Mouse (Mus musculus) stomach, embryonic 16.5 days (tissue): ENCODE measurements around the gene Xylt1. TPM values are rescaled to one million over a fixed set of nuclear protein-coding genes. Genes with fewer than 3 reads are reported as not detected.

Source experiments
- ATAC-seq: fragments of 200-750 bp; cut with Nextera tagmentation; 2 replicates; pipeline ENCODE4 v1.8.0; 2017; ENCODE audit warnings: moderate number of reproducible peaks, moderate TSS enrichment; ENCODE audit not compliant: insufficient read depth, low FRiP score
- H3K27ac ChIP-seq: fragments of 300-500 bp; sonication (generic); 2 replicates; pipeline ENCODE4 v1.5.1; 2014; ENCODE audit warnings: low read length
- H3K27me3 ChIP-seq: fragments of 300-500 bp; sonication (generic); 2 replicates; pipeline ENCODE4 v1.6.1; 2014; ENCODE audit warnings: low read length, control low read depth, mixed read lengths; ENCODE audit not compliant: control insufficient read depth, insufficient read depth
- H3K36me3 ChIP-seq: fragments of 300-500 bp; sonication (generic); 2 replicates; pipeline ENCODE4 v1.6.1; 2014; ENCODE audit warnings: low read length; ENCODE audit not compliant: control insufficient read depth, insufficient read depth
- H3K4me1 ChIP-seq: fragments of 300-500 bp; sonication (generic); 2 replicates; pipeline ENCODE4 v1.6.1; 2014; ENCODE audit warnings: low read length, control low read depth, mixed read lengths; ENCODE audit not compliant: control insufficient read depth, insufficient read depth
- H3K4me2 ChIP-seq: fragments of 300-500 bp; sonication (generic); 2 replicates; pipeline ENCODE4 v1.6.1; 2014; ENCODE audit warnings: low read depth, low read length, mixed read lengths
- H3K4me3 ChIP-seq: fragments of 300-500 bp; sonication (generic); replicated peaks from 2 replicates; pipeline ENCODE4 v1.5.1; 2014; ENCODE audit warnings: mild to moderate bottlenecking, low read length
- H3K9ac ChIP-seq: fragments of 300-500 bp; sonication (generic); 2 replicates; pipeline ENCODE4 v1.6.1; 2014; ENCODE audit warnings: low read length
- H3K9me3 ChIP-seq: fragments of 300-500 bp; sonication (generic); replicated peaks from 2 replicates; pipeline ENCODE4 v1.6.1; 2016; ENCODE audit warnings: low read length, control low read depth; ENCODE audit not compliant: control insufficient read depth
- WGBS: fragments of 180-500 bp; shearing (Covaris S2); extraction: QIAGEN DNeasy Blood & Tissue Kit; methylation state at CpG from one replicate; pipeline ENCODE4 v1.1.7; 2014; 5-methylcytosine and 5-hydroxymethylcytosine counted together
- polyA plus RNA-seq: library from polyadenylated mRNA; unstranded; fragments of >200 nt; fragmentation: Nextera tagmentation; extraction: Ambion mirVana; gene quantifications from 2 replicates; pipeline ENCODE4 v1.2.1, GENCODE M21; 2015

Xylt1 gene
- polyA plus RNA-seq, 1 experiment from 2014 or later, result 0.79 TPM

GRCm38 (mm10) chr7:117621566-117621965, 240.8 kb downstream of the Xylt1 start:
- Histone ChIP-seq H3K9me3 (no peaks in the 10 kb centered on the region), H3K9ac (no peak overlapping the region), H3K27ac (no peak overlapping the region), H3K4me3 (no peak overlapping the region), H3K4me1 (no peaks in the 10 kb centered on the region), H3K4me2 (no peak overlapping the region), H3K27me3 (no peaks in the 10 kb centered on the region), H3K36me3 (no peaks in the 10 kb centered on the region)
- WGBS, result 74% methylated on average over 4 of the region's 4 CpGs
- ATAC-seq, result no peak

- no peak overlapping the region for H3K4me3 ChIP-seq
- H3K9me3 ChIP-seq, result no peaks in the 10 kb centered on the region
- H3K27ac ChIP-seq, result no peak overlapping the region
- WGBS, result 73% methylated on average over 2 of the region's 2 CpGs
- H3K27me3 ChIP-seq, result no peaks in the 10 kb centered on the region
- no peak overlapping the region for H3K4me2 ChIP-seq
- ATAC-seq, result no peak; the same call in 1 of the 2 replicates
- H3K4me1 ChIP-seq, result no peaks in the 10 kb centered on the region
- no peak overlapping the region for H3K9ac ChIP-seq
- H3K36me3 ChIP-seq, result no peaks in the 10 kb centered on the region
These were observed 242.0 kb downstream of the Xylt1 start for GRCm38 (mm10) chr7:117622769-117623168.

- Histone ChIP-seq H3K9ac (no peak overlapping the region), H3K9me3 (no peaks in the 10 kb centered on the region), H3K27ac (no peak overlapping the region), H3K27me3 (no peaks in the 10 kb centered on the region), H3K4me2 (no peak overlapping the region), H3K36me3 (no peaks in the 10 kb centered on the region), H3K4me3 (no peak overlapping the region), H3K4me1 (no peaks in the 10 kb centered on the region)
- ATAC-seq, result no peak
- 66% methylated on average over 3 of the region's 3 CpGs for WGBS
These were observed 248.0 kb downstream of the Xylt1 start for GRCm38 (mm10) chr7:117628791-117629190.

- Histone ChIP-seq H3K4me1 (no peaks in the 10 kb centered on the region), H3K27ac (no peak overlapping the region), H3K9ac (no peak overlapping the region), H3K9me3 (no peaks in the 10 kb centered on the region), H3K27me3 (no peaks in the 10 kb centered on the region), H3K4me3 (no peak overlapping the region), H3K36me3 (no peaks in the 10 kb centered on the region), H3K4me2 (no peak overlapping the region)
- 67% methylated on average over 5 of the region's 5 CpGs for WGBS
- ATAC-seq, result no peak
These were observed 249.9 kb downstream of the Xylt1 start for GRCm38 (mm10) chr7:117630657-117631056.

- WGBS, result 72% methylated on average over 4 of the region's 4 CpGs
- no peak for ATAC-seq
- Histone ChIP-seq H3K4me3 (no peak overlapping the region), H3K36me3 (no peaks in the 10 kb centered on the region), H3K9ac (no peak overlapping the region), H3K27me3 (no peaks in the 10 kb centered on the region), H3K4me2 (no peak overlapping the region), H3K27ac (no peak overlapping the region), H3K9me3 (no peaks in the 10 kb centered on the region), H3K4me1 (no peaks in the 10 kb centered on the region)
These were observed 254.8 kb downstream of the Xylt1 start for GRCm38 (mm10) chr7:117635584-117635983.

- no peak overlapping the region for H3K4me3 ChIP-seq
- no peak overlapping the region for H3K27ac ChIP-seq
- H3K9me3 ChIP-seq, result no peaks in the 10 kb centered on the region
- ATAC-seq, result no peak
- no peaks in the 10 kb centered on the region for H3K4me1 ChIP-seq
- no peak overlapping the region for H3K9ac ChIP-seq
- WGBS, result 77% methylated on average over 3 of the region's 3 CpGs
- H3K36me3 ChIP-seq, result no peaks in the 10 kb centered on the region
- no peaks in the 10 kb centered on the region for H3K27me3 ChIP-seq
- H3K4me2 ChIP-seq, result no peak overlapping the region
These were observed 255.9 kb downstream of the Xylt1 start for GRCm38 (mm10) chr7:117636713-117637112.

GRCm38 (mm10) chr7:117637997-117638396, 257.2 kb downstream of the Xylt1 start:
- Histone ChIP-seq H3K27me3 (no peaks in the 10 kb centered on the region), H3K4me1 (no peaks in the 10 kb centered on the region), H3K9me3 (no peaks in the 10 kb centered on the region), H3K36me3 (no peaks in the 10 kb centered on the region), H3K27ac (no peak overlapping the region), H3K9ac (no peak overlapping the region), H3K4me2 (no peak overlapping the region), H3K4me3 (no peak overlapping the region)
- 100% methylated on average over 2 of the region's 2 CpGs for WGBS
- no peak for ATAC-seq

GRCm38 (mm10) chr7:117652637-117653036, 271.9 kb downstream of the Xylt1 start:
- ATAC-seq, result no peak
- 38% methylated on average over 1 of the region's 1 CpGs for WGBS

GRCm38 (mm10) chr7:117655732-117656131, 275.0 kb downstream of the Xylt1 start:
- H3K27ac ChIP-seq, result no peak overlapping the region
- H3K9me3 ChIP-seq, result no peaks in the 10 kb centered on the region
- H3K4me2 ChIP-seq, result no peak overlapping the region
- 91% methylated on average over 5 of the region's 5 CpGs for WGBS
- no peak overlapping the region for H3K4me3 ChIP-seq
- no peaks in the 10 kb centered on the region for H3K4me1 ChIP-seq
- ATAC-seq, result no peak
- no peaks in the 10 kb centered on the region for H3K27me3 ChIP-seq
- no peak overlapping the region for H3K9ac ChIP-seq
- H3K36me3 ChIP-seq, result no peaks in the 10 kb centered on the region

More at GRCm38 (mm10) chr7:117652637-117653036, 271.9 kb downstream of the Xylt1 start:
- Histone ChIP-seq H3K9ac (no peak overlapping the region), H3K27ac (no peak overlapping the region), H3K27me3 (no peaks in the 10 kb centered on the region), H3K36me3 (no peaks in the 10 kb centered on the region), H3K4me2 (no peak overlapping the region), H3K9me3 (no peaks in the 10 kb centered on the region), H3K4me1 (no peaks in the 10 kb centered on the region), H3K4me3 (no peak overlapping the region)

- Histone ChIP-seq H3K4me1 (no peaks in the 10 kb centered on the region), H3K27me3 (no peaks in the 10 kb centered on the region), H3K36me3 (no peaks in the 10 kb centered on the region), H3K4me2 (no peak overlapping the region), H3K27ac (no peak overlapping the region), H3K9me3 (no peaks in the 10 kb centered on the region), H3K4me3 (no peak overlapping the region), H3K9ac (no peak overlapping the region)
- WGBS, result 84% methylated on average over 4 of the region's 4 CpGs
- no peak for ATAC-seq
These were observed 277.4 kb downstream of the Xylt1 start for GRCm38 (mm10) chr7:117658180-117658579.
